Mouse (Mus musculus) liver, embryonic 14.5 days (tissue): Measurements from ENCODE around the gene Cacna1s. TPM values are rescaled to one million over a fixed set of nuclear protein-coding genes. Genes with fewer than 3 reads are reported as not detected.

Experiments used
- ATAC-seq: fragments of 200-750 bp; cut with Nextera tagmentation; 2 replicates; pipeline ENCODE4 v1.8.0; 2017; ENCODE audit warnings: moderate number of reproducible peaks, mild to moderate bottlenecking, moderate library complexity; ENCODE audit not compliant: insufficient read depth
- DNase-seq, 3 experiments: peaks; one replicate each; pipeline ENCODE4 v3.0.0-alpha.2; 2012 to 2013; ENCODE audit warnings: low read depth in 3 of 3, low spot score in 3 of 3
- H3K27ac ChIP-seq: fragments of 300-500 bp; sonication (generic); 2 replicates; pipeline ENCODE4 v1.5.1; 2014; ENCODE audit warnings: moderate library complexity, mild to moderate bottlenecking, control low read depth, inconsistent platforms
- H3K27me3 ChIP-seq: fragments of 300-500 bp; sonication (generic); 2 replicates; pipeline ENCODE4 v1.6.1; 2014; ENCODE audit warnings: mild to moderate bottlenecking, low read length, moderate library complexity; ENCODE audit not compliant: control insufficient read depth, insufficient read depth
- H3K36me3 ChIP-seq: fragments of 300-500 bp; sonication (generic); replicated peaks from 2 replicates; pipeline ENCODE4 v1.6.1; 2014; ENCODE audit warnings: low read depth; ENCODE audit not compliant: control insufficient read depth, insufficient read depth
- H3K4me1 ChIP-seq, 2 experiments: fragments of 200-500 bp in 1 of 2; fragments of 300-500 bp in 1 of 2; sonication (generic) in 1 of 2; replicated peaks; 2 replicates each; pipeline ENCODE4 v1.6.1; 2012 to 2014; ENCODE audit warnings: antibody characterized with exemption in 1 of 2, inconsistent platforms in 1 of 2, low read length in 1 of 2; ENCODE audit not compliant: control insufficient read depth in 2 of 2, insufficient read depth in 2 of 2
- H3K4me2 ChIP-seq: fragments of 300-500 bp; sonication (generic); 2 replicates; pipeline ENCODE4 v1.6.1; 2014; ENCODE audit warnings: low read depth, mild to moderate bottlenecking, control low read depth, moderate library complexity
- H3K4me3 ChIP-seq, 2 experiments: fragments of 200-500 bp in 1 of 2; fragments of 300-500 bp in 1 of 2; sonication (generic) in 1 of 2; 2 replicates each; pipeline ENCODE4 v1.5.1; 2012 to 2014; ENCODE audit warnings: low read depth in 2 of 2, low read length in 2 of 2, mild to moderate bottlenecking in 2 of 2, control low read depth in 1 of 2, inconsistent platforms in 1 of 2, moderate library complexity in 1 of 2; ENCODE audit not compliant: insufficient read depth in 1 of 2
- H3K9ac ChIP-seq: fragments of 300-500 bp; sonication (generic); replicated peaks from 2 replicates; pipeline ENCODE4 v1.6.1; 2014; ENCODE audit warnings: mild to moderate bottlenecking, control low read depth, moderate library complexity
- H3K9me3 ChIP-seq: fragments of 300-500 bp; sonication (generic); 2 replicates; pipeline ENCODE4 v1.6.1; 2016; ENCODE audit warnings: low read length, mixed read lengths; ENCODE audit not compliant: control insufficient read depth
- CTCF ChIP-seq: IDR thresholded peaks from 2 replicates; pipeline ENCODE4 v1.5.1; 2016; ENCODE audit warnings: antibody characterized with exemption, low read depth, control low read depth
- EP300 ChIP-seq: IDR thresholded peaks from 2 replicates; pipeline ENCODE4 v1.6.1; 2016; ENCODE audit warnings: antibody characterized with exemption, low read depth
- WGBS: fragments of 180-500 bp; shearing (Covaris S2); extraction: QIAGEN DNeasy Blood & Tissue Kit; methylation state at CpG from one replicate; pipeline ENCODE4 v1.1.7; 2014; ENCODE audit not compliant: insufficient replicate concordance; 5-methylcytosine and 5-hydroxymethylcytosine counted together
- polyA plus RNA-seq, 2 experiments: library from polyadenylated mRNA; depleted of rRNA in 1 of 2; stranded (reverse) in 1 of 2; unstranded in 1 of 2; fragments of >200 nt; fragmentation: Nextera tagmentation in 1 of 2; extraction: Ambion mirVana in 1 of 2; gene quantifications; 2 replicates each; pipeline versions ENCODE4 v1.2.1 to v1.2.3; 2012 to 2014

The Cacna1s gene
- polyA plus RNA-seq, 2 experiments: not detected

DNA sequence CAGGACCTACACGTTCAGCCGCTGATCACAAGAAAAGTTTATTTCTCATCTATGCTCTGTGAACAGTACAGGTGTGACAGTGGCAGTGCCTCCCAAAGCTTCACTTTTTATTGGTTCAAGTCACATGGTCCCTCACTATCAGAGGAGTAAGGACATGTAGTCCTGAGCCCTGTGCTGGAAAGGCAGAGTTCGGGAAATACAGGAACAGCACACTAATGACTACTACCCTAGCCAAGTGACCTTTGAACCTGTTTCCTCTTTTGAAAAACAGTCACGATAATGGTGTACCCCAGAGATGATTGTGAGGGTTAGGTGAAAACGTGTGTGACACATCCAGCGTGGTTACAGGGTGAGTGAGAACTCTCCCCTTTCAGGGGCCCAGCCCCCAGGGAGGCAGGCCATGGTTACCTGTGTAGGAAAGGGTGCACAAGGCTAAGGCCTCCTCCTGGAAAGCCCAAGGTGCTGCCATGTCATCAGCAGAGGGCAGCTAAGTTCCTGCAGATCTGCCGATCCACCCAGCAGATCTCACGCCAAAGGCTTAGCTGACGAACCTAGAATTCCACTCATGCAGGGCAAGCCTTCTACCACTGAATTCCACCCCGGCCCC is 73.7 kb downstream of the Cacna1s start:
- TF ChIP-seq EP300: no peak
- no peak for TF ChIP-seq CTCF
- no peaks in the 10 kb centered on the region for H3K27me3 ChIP-seq
- H3K4me1 ChIP-seq: peaks cover 0 to 17% of the 10 kb centered on the region in 2 experiments; a peak in 3 of 4 replicates
- no peak overlapping the region for H3K4me2 ChIP-seq
- no peaks in the 10 kb centered on the region for H3K9me3 ChIP-seq
- H3K36me3 ChIP-seq: no peaks in the 10 kb centered on the region
- no peak overlapping the region for H3K27ac ChIP-seq
- 50% methylated on average over 10 of the region's 10 CpGs for WGBS
- no peak overlapping the region for H3K9ac ChIP-seq
- H3K4me3 ChIP-seq: no peak overlapping the region
- ATAC-seq: no peak
- no peak for DNase-seq

- Histone ChIP-seq H3K36me3 (no peaks in the 10 kb centered on the region), H3K4me2 (no peak overlapping the region), H3K27ac (no peak overlapping the region), H3K27me3 (no peaks in the 10 kb centered on the region; the same call in 1 of the 2 replicates), H3K4me1 (peaks cover 5 to 18% of the 10 kb centered on the region in 2 experiments; a peak in 3 of 4 replicates), H3K4me3 (no peak overlapping the region), H3K9ac (no peak overlapping the region), H3K9me3 (no peaks in the 10 kb centered on the region)
- DNase-seq (no peak), ATAC-seq (no peak)
- 52% methylated on average over 10 of the region's 10 CpGs for WGBS
- TF ChIP-seq CTCF (no peak), EP300 (no peak)
Measured at GRCm38 (mm10) chr1:136126895-136127294, 74.3 kb downstream of the Cacna1s start.

DNA sequence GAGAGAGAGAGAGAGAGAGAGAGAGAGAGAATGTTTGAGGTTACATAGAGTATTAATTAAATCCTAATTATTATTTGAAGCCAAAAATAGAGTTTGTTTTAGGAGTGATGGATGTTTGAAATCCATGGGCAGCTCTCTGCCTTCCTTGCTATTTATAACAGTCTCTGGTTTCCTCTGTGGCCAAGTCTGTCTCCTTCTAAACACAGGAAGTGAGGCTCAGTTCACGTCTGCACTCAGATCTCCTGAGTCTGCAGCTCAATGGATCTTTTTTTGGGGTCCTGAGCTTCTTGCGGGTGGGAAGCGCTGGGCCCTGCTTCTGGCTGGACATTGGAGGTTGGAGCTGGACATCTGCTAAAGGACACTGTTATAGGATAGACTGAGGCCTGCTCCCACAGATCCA is 75.3 kb downstream of the Cacna1s start:
- Histone ChIP-seq H3K27ac (no peak overlapping the region), H3K36me3 (no peaks in the 10 kb centered on the region), H3K9ac (no peak overlapping the region), H3K27me3 (no peaks in the 10 kb centered on the region; the same call in 1 of the 2 replicates), H3K4me1 (peaks cover 8 to 26% of the 10 kb centered on the region in 2 experiments; a peak in 3 of 4 replicates), H3K4me3 (no peak overlapping the region), H3K9me3 (no peaks in the 10 kb centered on the region), H3K4me2 (no peak overlapping the region)
- whole genome bisulfite sequencing: 22% methylated on average over 3 of the region's 3 CpGs
- no peak for ATAC-seq
- TF ChIP-seq EP300 (no peak), CTCF (no peak)
- DNase-seq: no peak

DNA sequence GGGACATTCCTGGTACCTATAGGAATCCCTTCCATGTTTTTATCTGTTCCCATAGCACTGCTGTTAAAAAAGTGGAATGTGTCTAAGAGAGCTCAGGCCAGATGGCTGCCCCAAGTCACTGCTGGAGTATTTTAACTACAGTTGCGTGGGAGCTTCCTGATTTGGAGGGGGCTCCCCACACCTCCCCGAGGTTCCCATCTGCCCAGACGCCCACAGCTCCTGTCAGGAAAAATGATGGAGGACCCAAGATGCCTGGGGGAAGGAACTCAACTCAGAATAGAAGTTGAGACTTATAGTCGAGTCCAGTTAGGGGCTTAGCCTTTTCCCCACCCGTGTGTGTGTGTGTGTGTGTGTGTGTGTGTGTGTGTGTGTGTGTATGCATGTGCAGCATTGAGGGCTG is 75.9 kb downstream of the Cacna1s start:
- ATAC-seq (no peak), DNase-seq (no peak)
- Histone ChIP-seq H3K4me3 (no peak overlapping the region), H3K4me2 (no peak overlapping the region), H3K27ac (no peak overlapping the region), H3K9me3 (no peaks in the 10 kb centered on the region), H3K4me1 (peaks cover 8 to 28% of the 10 kb centered on the region in 2 experiments; a peak in 3 of 4 replicates), H3K36me3 (no peaks in the 10 kb centered on the region), H3K27me3 (no peaks in the 10 kb centered on the region; the same call in 1 of the 2 replicates), H3K9ac (no peak overlapping the region)
- TF ChIP-seq EP300 (no peak), CTCF (no peak)
- WGBS: 28% methylated on average over 5 of the region's 5 CpGs

DNA sequence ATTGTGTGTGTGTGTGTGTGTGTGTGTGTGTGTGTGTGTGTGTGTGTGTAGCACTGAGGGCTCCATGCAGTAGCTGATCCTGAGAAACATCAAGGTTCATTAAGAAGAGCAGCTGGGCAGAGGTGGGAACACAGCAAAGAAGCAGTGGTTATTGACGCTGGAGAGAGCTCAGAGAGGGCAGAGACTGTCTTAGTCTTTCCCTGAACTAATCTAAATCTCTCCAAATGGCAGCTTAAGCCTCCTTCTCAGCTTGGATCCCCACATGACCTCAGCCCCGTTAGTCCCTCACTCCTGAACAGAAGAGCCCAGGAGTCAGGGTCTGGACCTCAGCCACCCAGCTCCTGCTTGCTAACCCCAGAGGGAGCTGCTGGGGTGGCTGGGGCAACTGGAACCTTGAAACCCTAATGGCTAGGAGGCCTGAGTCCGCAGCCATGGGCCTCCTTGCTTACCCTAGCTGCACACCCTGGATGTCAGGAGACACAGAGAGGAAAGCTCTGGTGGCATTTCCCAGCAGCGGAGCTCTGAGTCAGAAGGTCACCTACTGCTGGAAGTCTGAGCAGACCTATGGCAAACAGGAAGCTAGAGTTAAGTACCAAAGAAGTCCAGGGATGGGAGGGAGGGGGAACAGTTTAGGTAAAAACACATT is 76.5 kb downstream of the Cacna1s start:
- peaks cover 8 to 33% of the 10 kb centered on the region in 2 experiments; a peak in 3 of 4 replicates for H3K4me1 ChIP-seq

More for the DNA sequence above, 76.5 kb downstream of the Cacna1s start:
- no peak overlapping the region for H3K27ac ChIP-seq
- H3K9ac ChIP-seq: no peak overlapping the region
- H3K36me3 ChIP-seq: no peaks in the 10 kb centered on the region
- no peak overlapping the region for H3K4me2 ChIP-seq
- no peaks in the 10 kb centered on the region for H3K9me3 ChIP-seq
- ATAC-seq (no peak), DNase-seq (no peak)
- TF ChIP-seq EP300 (no peak), CTCF (no peak)
- H3K27me3 ChIP-seq: no peaks in the 10 kb centered on the region; the same call in 1 of the 2 replicates
- WGBS: 41% methylated on average over 4 of the region's 4 CpGs
- H3K4me3 ChIP-seq: no peak overlapping the region
